Mouse (Mus musculus): ENCODE measurements around the gene Rabgap1l. TPM values are rescaled to one million over a fixed set of nuclear protein-coding genes. Genes with fewer than 3 reads are reported as not detected.
A peak's percentile ranks its signal among the peaks of the same experiment; 100 is the strongest.

Rabgap1l gene
- polyA plus RNA-seq, 1 experiment: 12.9 TPM

GRCm38 (mm10) chr1:160371696-160372095 lies 421.3 kb downstream of the Rabgap1l start:
- H3K27me3 ChIP-seq (replicated peaks; ENCODE audit: control insufficient read depth, insufficient read depth, low read length): no peaks in the 10 kb centered on the region
- H3K27ac ChIP-seq (ENCODE audit: insufficient read depth, low read depth, low read length): no peak overlapping the region
- H3K4me1 ChIP-seq (ENCODE audit: control insufficient read depth, insufficient read depth, low read length): no peaks in the 10 kb centered on the region
- no peak overlapping the region for H3K4me3 ChIP-seq (ENCODE audit: insufficient read depth, low read depth, low read length)
- TF ChIP-seq POLR2A (IDR thresholded peaks at IDR 0.05; ENCODE audit: low read depth, low read length): no peak
- TF ChIP-seq CTCF (conservative IDR thresholded peaks at IDR 0.05; ENCODE audit: insufficient read depth, insufficient read length, low read depth, low read length): no peak
- no peaks in the 10 kb centered on the region; the same call in 1 of the 2 replicates for H3K36me3 ChIP-seq (ENCODE audit: control insufficient read depth, insufficient read depth, low read length)
- DNase-seq: no peak

GRCm38 (mm10) chr1:160370552-160370951 lies 422.5 kb downstream of the Rabgap1l start:
- H3K36me3 ChIP-seq (ENCODE audit: control insufficient read depth, insufficient read depth, low read length): no peaks in the 10 kb centered on the region; the same call in 1 of the 2 replicates
- H3K4me1 ChIP-seq (ENCODE audit: control insufficient read depth, insufficient read depth, low read length): no peaks in the 10 kb centered on the region
- DNase-seq: no peak
- H3K27me3 ChIP-seq (replicated peaks; ENCODE audit: control insufficient read depth, insufficient read depth, low read length): no peaks in the 10 kb centered on the region
- H3K4me3 ChIP-seq (ENCODE audit: insufficient read depth, low read depth, low read length): no peak overlapping the region
- WGBS: 28% methylated on average over 1 of the region's 1 CpGs
- no peak overlapping the region for H3K27ac ChIP-seq (ENCODE audit: insufficient read depth, low read depth, low read length)
- TF ChIP-seq POLR2A (IDR thresholded peaks at IDR 0.05; ENCODE audit: low read depth, low read length): no peak
- no peak for TF ChIP-seq CTCF (conservative IDR thresholded peaks at IDR 0.05; ENCODE audit: insufficient read depth, insufficient read length, low read depth, low read length)

- Histone ChIP-seq H3K27me3 (replicated peaks; ENCODE audit: control insufficient read depth, insufficient read depth, low read length) (no peaks in the 10 kb centered on the region), H3K27ac (ENCODE audit: insufficient read depth, low read depth, low read length) (no peak overlapping the region), H3K4me1 (ENCODE audit: control insufficient read depth, insufficient read depth, low read length) (no peaks in the 10 kb centered on the region), H3K4me3 (ENCODE audit: insufficient read depth, low read depth, low read length) (no peak overlapping the region), H3K36me3 (ENCODE audit: control insufficient read depth, insufficient read depth, low read length) (no peaks in the 10 kb centered on the region; the same call in 1 of the 2 replicates)
- no peak for DNase-seq
- WGBS: 80% methylated on average over 3 of the region's 3 CpGs
- no peak for TF ChIP-seq POLR2A (IDR thresholded peaks at IDR 0.05; ENCODE audit: low read depth, low read length)
- no peak for TF ChIP-seq CTCF (conservative IDR thresholded peaks at IDR 0.05; ENCODE audit: insufficient read depth, insufficient read length, low read depth, low read length)
Measured at GRCm38 (mm10) chr1:160366615-160367014, 426.4 kb downstream of the Rabgap1l start.

GRCm38 (mm10) chr1:160357268-160357667 lies 435.7 kb downstream of the Rabgap1l start:
- Histone ChIP-seq H3K4me1 (ENCODE audit: control insufficient read depth, insufficient read depth, low read length) (no peaks in the 10 kb centered on the region), H3K36me3 (ENCODE audit: control insufficient read depth, insufficient read depth, low read length) (no peaks in the 10 kb centered on the region), H3K4me3 (ENCODE audit: insufficient read depth, low read depth, low read length) (no peak overlapping the region), H3K27me3 (replicated peaks; ENCODE audit: control insufficient read depth, insufficient read depth, low read length) (no peaks in the 10 kb centered on the region), H3K27ac (ENCODE audit: insufficient read depth, low read depth, low read length) (no peak overlapping the region)
- DNase-seq: no peak
- no peak for TF ChIP-seq CTCF (conservative IDR thresholded peaks at IDR 0.05; ENCODE audit: insufficient read depth, insufficient read length, low read depth, low read length)
- TF ChIP-seq POLR2A (IDR thresholded peaks at IDR 0.05; ENCODE audit: low read depth, low read length): no peak

GRCm38 (mm10) chr1:160353732-160354455 lies 439.1 kb downstream of the Rabgap1l start:
- TF ChIP-seq POLR2A (IDR thresholded peaks at IDR 0.05; ENCODE audit: low read depth, low read length) (no peak), CTCF (conservative IDR thresholded peaks at IDR 0.05; ENCODE audit: insufficient read depth, insufficient read length, low read depth, low read length) (no peak)
- Histone ChIP-seq H3K4me3 (ENCODE audit: insufficient read depth, low read depth, low read length) (no peak overlapping the region), H3K36me3 (ENCODE audit: control insufficient read depth, insufficient read depth, low read length) (no peaks in the 10 kb centered on the region), H3K27ac (ENCODE audit: insufficient read depth, low read depth, low read length) (no peak overlapping the region), H3K4me1 (ENCODE audit: control insufficient read depth, insufficient read depth, low read length) (no peaks in the 10 kb centered on the region), H3K27me3 (replicated peaks; ENCODE audit: control insufficient read depth, insufficient read depth, low read length) (no peaks in the 10 kb centered on the region)
- no peak for DNase-seq
- WGBS: 90% methylated on average over 6 of the region's 6 CpGs

GRCm38 (mm10) chr1:160352309-160352708 lies 440.7 kb downstream of the Rabgap1l start:
- no peak for DNase-seq
- Histone ChIP-seq H3K4me1 (ENCODE audit: control insufficient read depth, insufficient read depth, low read length) (no peaks in the 10 kb centered on the region), H3K4me3 (ENCODE audit: insufficient read depth, low read depth, low read length) (no peak overlapping the region), H3K36me3 (ENCODE audit: control insufficient read depth, insufficient read depth, low read length) (no peaks in the 10 kb centered on the region), H3K27ac (ENCODE audit: insufficient read depth, low read depth, low read length) (no peak overlapping the region), H3K27me3 (replicated peaks; ENCODE audit: control insufficient read depth, insufficient read depth, low read length) (no peaks in the 10 kb centered on the region)
- TF ChIP-seq POLR2A (IDR thresholded peaks at IDR 0.05; ENCODE audit: low read depth, low read length) (no peak), CTCF (conservative IDR thresholded peaks at IDR 0.05; ENCODE audit: insufficient read depth, insufficient read length, low read depth, low read length) (no peak)
- 51% methylated on average over 4 of the region's 4 CpGs for WGBS

- H3K4me1 ChIP-seq (ENCODE audit: control insufficient read depth, insufficient read depth, low read length): no peaks in the 10 kb centered on the region
- peak; percentile 10 for DNase-seq
- no peaks in the 10 kb centered on the region for H3K36me3 ChIP-seq (ENCODE audit: control insufficient read depth, insufficient read depth, low read length)
- TF ChIP-seq CTCF (conservative IDR thresholded peaks at IDR 0.05; ENCODE audit: insufficient read depth, insufficient read length, low read depth, low read length) (no peak), POLR2A (IDR thresholded peaks at IDR 0.05; ENCODE audit: low read depth, low read length) (no peak)
- no peak overlapping the region for H3K27ac ChIP-seq (ENCODE audit: insufficient read depth, low read depth, low read length)
- WGBS: 4% methylated on average over 10 of the region's 10 CpGs
- H3K4me3 ChIP-seq (ENCODE audit: insufficient read depth, low read depth, low read length): peak overlapping the region; percentile 4; the same call in 1 of the 2 replicates
- H3K27me3 ChIP-seq (replicated peaks; ENCODE audit: control insufficient read depth, insufficient read depth, low read length): no peaks in the 10 kb centered on the region
Measured at GRCm38 (mm10) chr1:160351880-160352234, 441.2 kb downstream of the Rabgap1l start.
